Mouse (Mus musculus) embryonic fibroblast, embryonic 13.5 days (primary cell): Measurements from ENCODE around the gene Tmem132b. TPM values are rescaled to one million over a fixed set of nuclear protein-coding genes. Genes with fewer than 3 reads are reported as not detected.

Experiments
- H3K27ac ChIP-seq: 2 replicates; pipeline ENCODE4 v1.5.1; 2012; ENCODE audit warnings: low read length, control low read depth, inconsistent platforms; ENCODE audit not compliant: insufficient read depth
- H3K4me1 ChIP-seq: 2 replicates; pipeline ENCODE4 v1.6.1; 2011; ENCODE audit warnings: low read length; ENCODE audit not compliant: control insufficient read depth, insufficient read depth
- H3K4me3 ChIP-seq: 2 replicates; pipeline ENCODE4 v1.5.1; 2011; ENCODE audit warnings: mild to moderate bottlenecking, control low read depth, low read length; ENCODE audit not compliant: insufficient read depth
- CTCF ChIP-seq: IDR thresholded peaks from 2 replicates; pipeline ENCODE4 v1.5.1; 2011; ENCODE audit warnings: mild to moderate bottlenecking, control low read depth, low read length, moderate library complexity, borderline replicate concordance; ENCODE audit not compliant: insufficient read depth
- POLR2A ChIP-seq: IDR thresholded peaks from 2 replicates; pipeline ENCODE4 v1.6.1; 2011; ENCODE audit warnings: low read depth, mild to moderate bottlenecking, control low read depth, low read length, moderate library complexity
- polyA plus RNA-seq: library from polyadenylated mRNA; stranded (reverse); fragments of >200 nt; gene quantifications from 2 replicates; pipeline ENCODE4 v1.2.4, GENCODE M21; 2011; ENCODE audit warnings: low read depth; ENCODE audit not compliant: missing spikeins, insufficient read length

The Tmem132b gene
- polyA plus RNA-seq, 1 experiment, result 0.07 TPM

DNA sequence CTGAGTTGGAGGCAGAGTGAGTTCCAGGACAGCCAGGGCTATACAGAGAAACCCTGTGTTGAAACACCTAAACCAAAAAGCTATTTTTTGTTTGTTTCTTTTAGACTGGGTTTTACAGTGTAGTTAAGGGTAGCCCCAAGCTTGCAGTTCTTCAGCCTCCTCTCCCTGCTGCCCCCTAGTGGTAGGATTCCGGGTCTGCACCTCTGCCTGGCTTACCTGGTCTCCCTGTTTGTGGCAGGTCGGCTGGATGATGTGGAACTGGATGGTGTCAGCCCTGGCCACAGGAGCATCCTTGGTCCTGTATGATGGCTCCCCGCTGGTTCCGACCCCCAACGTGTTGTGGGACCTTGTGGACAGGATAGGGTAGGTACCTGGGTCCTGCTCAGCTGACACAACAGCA lies 22.0 kb upstream of the Tmem132b start:
- H3K27ac ChIP-seq, result no peak overlapping the region
- no peak for TF ChIP-seq POLR2A
- TF ChIP-seq CTCF, result peak; percentile 67
- no peak overlapping the region for H3K4me3 ChIP-seq
- H3K4me1 ChIP-seq, result no peaks in the 10 kb centered on the region

DNA sequence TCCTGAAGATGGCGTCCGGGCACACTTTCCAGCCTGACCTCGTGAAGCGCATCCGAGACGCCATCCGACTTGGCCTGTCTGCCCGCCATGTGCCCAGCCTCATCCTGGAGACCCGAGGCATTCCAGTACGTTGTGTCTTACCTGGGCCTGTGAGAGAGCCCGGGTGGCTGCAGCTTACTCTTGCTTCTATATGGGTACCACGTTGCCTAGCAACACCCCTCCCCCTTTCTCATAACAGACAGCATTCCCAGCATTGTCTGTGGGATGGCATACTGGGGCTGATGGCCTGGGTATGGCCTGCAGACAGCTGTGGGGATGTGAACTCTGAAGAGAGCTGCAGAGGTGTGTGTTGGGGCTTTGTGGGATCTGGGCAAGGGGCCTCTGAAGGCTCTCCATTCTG lies 16.6 kb upstream of the Tmem132b start:
- Histone ChIP-seq H3K4me3 (no peak overlapping the region), H3K4me1 (no peaks in the 10 kb centered on the region), H3K27ac (no peak overlapping the region)
- no peak for TF ChIP-seq CTCF
- TF ChIP-seq POLR2A, result no peak

DNA sequence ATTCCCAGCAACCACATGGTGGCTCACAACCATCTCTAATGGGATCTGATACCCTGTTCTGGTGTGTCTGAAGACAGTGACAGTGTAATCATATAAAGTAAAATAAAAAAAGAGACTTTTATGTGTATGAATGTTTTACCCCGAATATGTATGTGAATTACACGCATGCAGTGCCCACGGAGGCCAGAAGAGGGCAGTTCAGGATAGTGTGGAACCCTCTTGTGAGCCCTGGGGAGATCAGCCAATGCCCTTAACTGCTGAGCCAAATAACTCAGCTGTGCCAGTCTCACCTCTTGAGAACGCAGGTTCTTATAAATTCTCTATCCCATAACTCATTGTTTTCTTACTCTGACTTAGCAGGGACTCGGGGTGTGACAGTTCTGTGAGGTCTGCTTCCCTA lies 12.9 kb upstream of the Tmem132b start:
- Histone ChIP-seq H3K4me3 (no peak overlapping the region), H3K4me1 (no peaks in the 10 kb centered on the region), H3K27ac (no peak overlapping the region)
- no peak for TF ChIP-seq POLR2A
- TF ChIP-seq CTCF, result peak; percentile 38; the same call in 1 of the 2 replicates

DNA sequence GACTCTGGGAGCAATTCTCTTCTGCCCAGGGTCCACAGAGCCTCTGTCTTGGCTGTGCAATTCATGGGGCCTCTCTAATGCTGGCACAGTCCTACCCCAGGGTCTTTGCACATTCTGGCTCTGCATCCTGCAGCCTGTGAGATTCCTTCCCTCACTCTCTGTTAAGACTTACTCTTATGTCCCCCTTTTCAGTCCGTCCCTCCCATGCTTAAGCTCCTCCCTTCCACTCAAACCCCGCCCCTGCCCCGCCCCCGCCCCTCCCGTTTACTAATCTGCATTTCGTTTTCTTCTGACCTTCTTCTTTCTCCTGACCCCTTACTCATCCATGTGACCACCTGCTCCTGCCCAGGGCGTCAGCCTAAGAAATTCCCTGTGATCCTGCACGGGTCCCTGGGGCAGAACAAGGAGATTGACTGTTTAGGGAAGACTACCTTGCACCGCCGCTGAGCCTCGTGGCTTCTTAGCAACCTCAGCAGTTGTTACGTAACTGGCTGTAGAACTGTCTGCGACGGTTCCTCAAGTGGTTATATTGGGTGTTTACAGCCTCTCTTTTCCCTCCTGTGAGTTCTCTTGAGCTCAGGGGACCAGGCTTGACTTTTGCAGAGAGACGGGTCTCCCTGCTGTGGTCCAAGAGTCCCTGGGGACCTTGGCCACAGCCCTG lies 10.5 kb upstream of the Tmem132b start:
- Histone ChIP-seq H3K4me1 (no peaks in the 10 kb centered on the region), H3K4me3 (no peak overlapping the region), H3K27ac (no peak overlapping the region)
- TF ChIP-seq CTCF (no peak), POLR2A (no peak)

DNA sequence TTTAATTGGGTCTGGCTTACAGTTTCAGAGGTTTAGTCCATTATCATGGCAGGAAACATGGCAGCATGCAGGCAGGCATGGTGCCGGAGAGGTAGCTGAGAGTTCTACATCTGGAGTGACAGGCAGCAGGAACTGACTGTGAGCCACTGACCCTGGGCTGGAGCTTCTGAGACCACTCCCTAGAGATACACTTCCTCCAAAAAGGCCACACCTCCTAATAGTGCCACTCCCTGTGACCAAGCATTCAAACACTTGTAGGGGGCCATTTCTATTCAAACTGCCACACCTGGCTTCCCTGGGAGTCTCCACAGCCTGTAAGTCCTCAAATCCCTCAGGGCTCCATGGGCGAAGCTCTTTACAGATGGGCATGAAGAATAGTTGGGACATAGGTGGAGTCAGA lies 8.2 kb upstream of the Tmem132b start:
- Histone ChIP-seq H3K4me3 (no peak overlapping the region), H3K4me1 (no peaks in the 10 kb centered on the region), H3K27ac (no peak overlapping the region)
- TF ChIP-seq POLR2A, result no peak
- no peak for TF ChIP-seq CTCF

DNA sequence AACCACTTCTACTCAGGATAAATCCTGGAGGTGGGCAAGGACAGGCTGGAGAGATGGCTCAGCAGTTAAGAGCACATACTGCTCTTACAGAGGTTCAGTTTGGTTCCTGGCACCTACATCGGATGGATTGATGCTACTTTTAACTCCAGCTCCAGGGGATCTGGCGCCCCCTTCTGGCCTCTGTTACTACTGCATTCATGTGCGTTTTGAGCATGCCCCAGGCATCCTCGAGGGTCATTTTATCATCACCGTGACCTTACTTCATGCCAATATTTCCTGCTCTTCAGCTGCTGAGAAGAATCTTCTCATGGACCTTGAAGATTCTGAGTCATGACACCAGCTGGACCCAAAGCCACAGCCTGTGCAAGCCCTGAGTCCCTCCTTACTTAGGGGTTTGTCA lies 6.1 kb upstream of the Tmem132b start:
- TF ChIP-seq POLR2A (no peak), CTCF (no peak)
- Histone ChIP-seq H3K4me3 (no peak overlapping the region), H3K27ac (no peak overlapping the region), H3K4me1 (no peaks in the 10 kb centered on the region)

DNA sequence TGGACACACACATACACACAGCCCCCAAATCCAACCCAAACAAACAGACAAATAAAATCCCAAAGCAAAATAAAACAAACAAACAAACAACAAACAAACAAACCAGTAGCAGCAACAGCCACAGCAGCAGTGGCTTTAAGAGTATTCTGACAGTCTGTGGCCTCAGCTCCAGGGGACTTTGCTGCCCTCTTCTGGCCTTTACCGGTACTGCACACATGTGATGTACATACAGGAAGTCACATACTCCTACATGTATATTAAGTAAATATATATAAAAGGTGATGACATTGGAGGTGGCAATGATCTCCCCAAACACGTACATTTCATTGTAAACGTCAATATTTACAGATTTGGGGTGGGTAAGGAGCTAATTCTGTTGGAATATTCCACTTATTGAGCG lies 5.1 kb upstream of the Tmem132b start:
- no peak overlapping the region for H3K27ac ChIP-seq
- TF ChIP-seq CTCF (peak; percentile 30; the same call in 1 of the 2 replicates), POLR2A (no peak)
- H3K4me3 ChIP-seq, result no peak overlapping the region

DNA sequence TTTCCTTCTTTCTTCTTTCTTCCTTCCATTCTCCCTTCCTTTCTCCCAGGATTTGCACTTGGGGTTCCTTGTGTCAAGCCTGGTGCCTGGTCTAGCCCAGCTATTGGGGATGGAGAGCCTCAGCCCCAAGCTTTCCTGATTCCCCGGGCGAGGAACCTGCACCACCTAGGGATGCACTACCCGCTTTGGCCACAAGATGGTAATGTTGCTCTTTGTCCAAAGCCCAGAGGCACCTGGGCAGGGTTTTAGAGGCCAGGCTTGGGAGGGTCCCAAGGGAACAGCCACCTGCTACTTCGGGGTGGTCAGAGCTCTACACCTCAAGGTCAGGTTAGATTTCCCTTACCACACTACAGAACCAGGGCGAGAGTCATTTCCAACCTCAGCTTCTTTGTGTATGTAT lies 2.5 kb upstream of the Tmem132b start:
- Histone ChIP-seq H3K27ac (no peak overlapping the region), H3K4me1 (no peaks in the 10 kb centered on the region; the same call in 1 of the 2 replicates), H3K4me3 (no peak overlapping the region)
- no peak for TF ChIP-seq POLR2A
- TF ChIP-seq CTCF, result peak; percentile 77

More for the DNA sequence above, 5.1 kb upstream of the Tmem132b start:
- no peaks in the 10 kb centered on the region for H3K4me1 ChIP-seq

DNA sequence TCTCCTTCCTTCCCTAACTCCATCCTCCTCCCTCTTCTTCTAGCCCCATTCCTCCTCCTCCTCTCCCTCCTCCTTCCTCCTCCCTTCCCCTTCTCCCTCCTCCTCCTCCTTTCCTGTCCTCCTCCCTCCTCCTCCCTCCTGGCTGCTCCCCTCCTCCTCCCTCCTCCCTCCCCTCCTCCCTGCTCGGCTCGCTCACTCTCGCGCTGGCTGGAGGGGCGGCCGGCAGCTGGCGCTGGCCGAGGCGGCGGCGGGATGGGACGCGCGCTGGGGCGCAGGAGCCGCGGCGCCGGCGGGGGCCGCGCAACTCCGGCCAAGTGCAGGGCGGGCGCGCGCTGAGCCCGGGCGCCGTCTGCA lies 594 bp downstream of the Tmem132b start:
- Histone ChIP-seq H3K4me1 (no peaks in the 10 kb centered on the region; the same call in 1 of the 2 replicates), H3K27ac (no peak overlapping the region), H3K4me3 (no peak overlapping the region)
- TF ChIP-seq CTCF (no peak), POLR2A (no peak)

DNA sequence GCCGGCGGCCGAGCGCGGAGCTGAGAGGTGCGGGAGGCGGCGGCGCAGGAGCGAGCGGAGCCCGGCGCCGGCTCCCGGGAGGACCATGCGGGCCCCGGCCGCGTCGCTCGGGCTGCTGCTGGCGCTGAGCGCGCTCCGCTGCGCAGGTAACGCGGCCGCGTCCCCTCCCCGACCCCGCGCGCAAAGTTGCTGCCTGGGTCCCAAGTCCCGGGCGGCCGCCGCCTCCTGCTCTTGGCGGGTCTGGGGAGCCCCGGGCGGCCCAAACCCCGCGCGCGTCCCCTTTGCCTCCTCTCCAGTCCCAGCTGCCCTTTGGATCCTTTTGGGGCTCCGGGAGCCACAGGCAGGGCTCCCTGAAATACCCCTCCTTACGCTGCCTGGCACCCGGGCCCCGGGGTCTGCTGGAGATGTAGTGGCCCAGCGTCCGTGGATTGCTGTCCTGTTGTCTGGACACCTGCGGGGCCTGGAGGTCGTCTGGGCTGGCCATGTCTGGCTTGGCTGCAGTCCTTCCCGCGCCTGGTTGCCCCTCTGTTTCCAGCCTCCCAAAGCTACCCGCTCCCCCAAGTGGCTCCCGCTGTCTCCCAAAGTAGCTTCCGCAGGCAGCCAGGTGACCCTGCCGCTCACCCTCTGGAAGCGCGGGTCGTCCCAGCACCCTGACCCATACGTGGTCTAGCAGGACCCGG lies 1.1 kb downstream of the Tmem132b start:
- no peak for TF ChIP-seq CTCF
- no peak for TF ChIP-seq POLR2A
- Histone ChIP-seq H3K4me1 (no peaks in the 10 kb centered on the region; the same call in 1 of the 2 replicates), H3K27ac (no peak overlapping the region), H3K4me3 (no peak overlapping the region; the same call in 1 of the 2 replicates)
